In the genomic region with DNA sequence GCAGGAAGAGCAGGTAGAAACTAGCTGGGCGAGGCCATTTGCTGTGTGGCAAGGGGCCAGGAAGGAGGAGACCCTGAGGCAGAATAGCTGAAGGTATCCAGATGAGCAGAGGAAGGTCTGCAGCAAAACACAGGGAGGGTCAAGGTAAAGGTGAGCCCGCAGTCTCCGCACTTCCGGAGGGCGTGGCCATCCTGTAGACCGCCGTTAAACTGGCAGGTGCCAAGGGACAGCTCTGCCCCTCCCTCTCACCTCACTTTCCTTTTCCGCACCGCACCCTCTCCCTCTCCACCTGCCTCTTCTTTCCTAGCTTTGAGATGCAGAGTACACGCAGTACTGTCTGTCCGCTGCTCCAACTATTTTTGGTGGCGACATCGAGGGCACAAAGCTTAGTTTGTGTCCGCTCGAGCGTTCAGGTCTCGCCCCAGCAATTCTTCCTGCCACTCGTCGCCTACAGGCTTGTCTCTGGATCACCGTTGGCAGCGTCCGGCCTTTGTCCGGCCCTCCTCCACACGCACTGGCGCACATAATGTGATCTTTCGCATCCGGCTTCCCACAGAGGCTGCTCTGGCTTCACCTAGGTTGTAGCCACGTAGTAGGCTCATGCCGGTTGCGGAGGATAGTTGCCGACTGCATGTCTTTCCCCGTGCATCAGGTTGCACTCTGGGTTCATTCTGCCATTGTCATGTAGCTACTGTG, we compare ENCODE assay signal across 8 mouse cellular contexts. TPM values are rescaled to one million over a fixed set of nuclear protein-coding genes. Genes with fewer than 3 reads are reported as not detected.
DNase-seq lines count a peak whose midpoint lies in the region; ATAC-seq lines count a peak whose summit lies in the region.

No protein-coding gene starts in this region.

- 4% methylated on average over 32 of the region's 32 CpGs for WGBS in intestine, embryonic 16.5 days
- 6% methylated on average over 32 of the region's 32 CpGs for WGBS in liver, embryonic 15.5 days (ENCODE audit: insufficient replicate concordance)

- peak overlapping the region; percentile 44 for H3K4me3 ChIP-seq in intestine, embryonic 16.5 days (ENCODE audit: low read length)
- H3K4me3 ChIP-seq in liver, embryonic 15.5 days (replicated peaks): peak overlapping the region; percentile 82

- H3K9me3 ChIP-seq in intestine, embryonic 16.5 days (ENCODE audit: control insufficient read depth, low read length): no peaks in the 10 kb centered on the region
- H3K9me3 ChIP-seq in liver, embryonic 15.5 days (replicated peaks): no peaks in the 10 kb centered on the region

- peak overlapping the region; percentile 76 for H3K9ac ChIP-seq in intestine, embryonic 16.5 days (ENCODE audit: low read depth, low read length)
- H3K9ac ChIP-seq in liver, embryonic 15.5 days: peak overlapping the region; percentile 65

- peak; percentile 56 for DNase-seq in urinary bladder, adult 2 months (ENCODE audit: low spot score)
- no peak for DNase-seq in urinary bladder, postnatal 10 days (ENCODE audit: low spot score)
- peak; percentile 54 for DNase-seq in cerebellum, adult 8-10 months
- DNase-seq in heart, adult 11 months: peak; percentile 97
- DNase-seq in naive thymus-derived CD4-positive, alpha-beta T cell, adult 2 months (ENCODE audit: low read depth): peak; percentile 74
- DNase-seq in yolk sac, embryonic 10.5 days (ENCODE audit: low spot score): peak; percentile 55

- peak overlapping the region; percentile 90 for H3K4me2 ChIP-seq in intestine, embryonic 16.5 days (ENCODE audit: low read depth, low read length)
- peak overlapping the region; percentile 95 for H3K4me2 ChIP-seq in liver, embryonic 15.5 days

- peak overlapping the region; percentile 93 for H3K27ac ChIP-seq in intestine, embryonic 16.5 days (ENCODE audit: low read length)
- H3K27ac ChIP-seq in liver, embryonic 15.5 days (replicated peaks): peak overlapping the region; percentile 62

- no peaks in the 10 kb centered on the region for H3K36me3 ChIP-seq in intestine, embryonic 16.5 days (ENCODE audit: control insufficient read depth, insufficient read depth, low read length)
- 0 out of 2 replicates have a peak, but pooled peaks cover 6% of the 10 kb centered on the region for H3K36me3 ChIP-seq in liver, embryonic 15.5 days (replicated peaks)

- H3K27me3 ChIP-seq in intestine, embryonic 16.5 days (replicated peaks; ENCODE audit: control insufficient read depth, insufficient read depth, low read length): no peaks in the 10 kb centered on the region; the same call in 1 of the 2 replicates
- peaks cover 41% of the 10 kb centered on the region for H3K27me3 ChIP-seq in liver, embryonic 15.5 days

- ATAC-seq in intestine, embryonic 16.5 days: peak; percentile 7
- ATAC-seq in liver, embryonic 15.5 days (ENCODE audit: insufficient read depth): no peak

- H3K4me1 ChIP-seq in intestine, embryonic 16.5 days (ENCODE audit: control insufficient read depth, insufficient read depth, low read length): peaks cover 31% of the 10 kb centered on the region
- peaks cover 57% of the 10 kb centered on the region for H3K4me1 ChIP-seq in liver, embryonic 15.5 days (replicated peaks)

RNA-seq across cellular contexts. Expression of a gene that starts 1.0 kb away (rescaled TPM):
- 1.3 TPM in 2 replicates for polyA plus RNA-seq in urinary bladder, adult 2 months (2012; rRNA removed)
- polyA plus RNA-seq in intestine, embryonic 16.5 days (2015; fragmentation: Nextera tagmentation; extraction: Ambion mirVana): 21.4 and 22.7 TPM in 2 replicates
- 11.3 and 11.5 TPM in 2 replicates for polyA plus RNA-seq in liver, embryonic 15.5 days (2015; fragmentation: Nextera tagmentation; extraction: Ambion mirVana)

RNA-seq across cellular contexts. Expression of a gene that starts 9.1 kb away (rescaled TPM):
- 805 and 1,244 TPM in 2 replicates for polyA plus RNA-seq in urinary bladder, adult 2 months (2012; rRNA removed)
- 489 and 523 TPM in 2 replicates for polyA plus RNA-seq in intestine, embryonic 16.5 days (2015; fragmentation: Nextera tagmentation; extraction: Ambion mirVana)
- polyA plus RNA-seq in liver, embryonic 15.5 days (2015; fragmentation: Nextera tagmentation; extraction: Ambion mirVana): 89.4 and 102 TPM in 2 replicates

RNA-seq across cellular contexts. Expression of a gene that starts 15.2 kb away (rescaled TPM):
- 303 and 339 TPM in 2 replicates for polyA plus RNA-seq in urinary bladder, adult 2 months (2012; rRNA removed)
- 124 and 130 TPM in 2 replicates for polyA plus RNA-seq in intestine, embryonic 16.5 days (2015; fragmentation: Nextera tagmentation; extraction: Ambion mirVana)
- 45.1 and 51.5 TPM in 2 replicates for polyA plus RNA-seq in liver, embryonic 15.5 days (2015; fragmentation: Nextera tagmentation; extraction: Ambion mirVana)

RNA-seq across cellular contexts. Expression of a gene that starts 30.5 kb away (rescaled TPM):
- polyA plus RNA-seq in urinary bladder, adult 2 months (2012; rRNA removed): 0.69 and 0.98 TPM in 2 replicates
- 5.6 and 5.8 TPM in 2 replicates for polyA plus RNA-seq in intestine, embryonic 16.5 days (2015; fragmentation: Nextera tagmentation; extraction: Ambion mirVana)
- polyA plus RNA-seq in liver, embryonic 15.5 days (2015; fragmentation: Nextera tagmentation; extraction: Ambion mirVana): 0.33 and 0.54 TPM in 2 replicates

RNA-seq across cellular contexts. Expression of a gene that starts 57.1 kb away (rescaled TPM):
- polyA plus RNA-seq in urinary bladder, adult 2 months (2012; rRNA removed): 43.1 and 55.5 TPM in 2 replicates
- 8.0 TPM in 2 replicates for polyA plus RNA-seq in intestine, embryonic 16.5 days (2015; fragmentation: Nextera tagmentation; extraction: Ambion mirVana)
- polyA plus RNA-seq in liver, embryonic 15.5 days (2015; fragmentation: Nextera tagmentation; extraction: Ambion mirVana): 3.8 and 4.4 TPM in 2 replicates
